Mouse (Mus musculus) lung, adult 18-20 months (tissue): Measurements from ENCODE around the gene Syt16.

ENCODE experiments used
- DNase-seq, 2 experiments: peaks; one replicate each; pipeline ENCODE4 v3.0.0; 2022; ENCODE audit warnings: mixed read lengths in 2 of 2

Gene Syt16

GRCm38 (mm10) chr12:74321981-74322380, 324.5 kb downstream of the Syt16 start:
- DNase-seq: no peak
